Mouse (Mus musculus): ENCODE data around the gene Cdkl1.

The Cdkl1 gene

DNA sequence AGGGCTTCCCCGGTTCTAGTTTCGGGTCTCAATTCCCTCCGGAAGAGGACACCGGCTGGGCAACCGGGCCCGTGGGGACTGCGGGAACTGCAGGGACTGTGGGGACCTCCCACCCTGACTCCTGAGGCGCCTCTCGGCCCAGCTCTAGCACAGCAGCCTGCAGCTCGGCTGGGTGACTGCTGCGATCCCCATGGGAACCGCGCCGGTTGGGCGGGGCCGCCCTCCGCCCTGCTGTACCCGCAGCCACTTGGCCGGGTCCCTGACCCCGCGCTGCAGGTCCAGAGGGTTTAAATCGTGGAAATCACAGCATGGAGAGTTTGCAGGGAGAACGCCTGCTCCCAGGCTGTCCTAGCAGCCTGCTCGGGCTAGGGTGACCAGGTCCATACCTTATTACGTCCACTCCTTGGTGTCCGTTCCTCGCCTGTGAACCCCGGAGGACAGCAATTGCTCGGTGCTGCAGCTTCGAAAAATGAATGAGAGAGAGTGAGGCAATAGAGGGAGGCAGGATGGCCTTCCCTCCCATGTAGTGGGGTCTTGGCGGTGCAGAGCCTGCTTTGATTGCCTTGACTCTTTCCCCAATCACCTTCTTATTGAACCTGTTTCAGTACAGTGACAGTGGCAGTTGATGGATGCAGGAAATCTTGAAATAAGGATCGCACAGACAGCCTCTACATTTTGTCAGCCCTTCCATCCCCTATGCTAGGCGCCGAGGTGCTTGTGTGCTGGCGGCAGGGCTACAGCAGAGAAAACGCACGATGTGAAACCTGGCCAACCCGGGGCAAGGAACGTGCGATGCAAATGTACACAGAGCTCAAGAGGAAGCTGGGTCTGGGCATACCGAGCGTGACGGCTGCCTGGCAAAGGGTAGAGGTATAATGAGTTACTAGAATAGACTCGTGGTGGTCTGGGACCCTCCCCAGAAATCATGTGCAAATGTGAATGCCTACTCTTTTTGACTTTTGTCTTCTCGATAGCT is at the start of gene Cdkl1:
TSS of gene Cdkl1 (minus strand) at position 738 of the 976 bp plus-strand sequence.
- DNase-seq: peak; percentile 40

DNA sequence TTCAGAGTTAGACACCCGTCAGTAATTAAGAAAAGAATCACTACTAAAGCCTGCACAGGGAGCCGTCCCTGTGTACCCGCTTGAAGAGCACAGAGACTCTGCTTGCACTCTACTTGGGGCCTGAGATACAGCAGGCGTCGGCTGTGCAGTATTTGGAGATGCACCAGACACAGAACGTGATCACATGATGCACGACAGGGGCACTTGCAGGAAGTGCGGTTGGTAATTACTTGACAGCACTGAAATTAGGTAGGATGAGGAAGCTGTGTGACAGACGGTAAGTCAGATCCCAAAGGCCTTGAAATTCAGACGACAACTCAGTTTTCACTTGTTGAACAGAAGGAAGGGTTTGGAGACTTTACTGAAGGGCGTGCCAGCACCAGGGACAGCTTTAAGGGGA is 47.3 kb upstream of the Cdkl1 start:
- no peak for DNase-seq

DNA sequence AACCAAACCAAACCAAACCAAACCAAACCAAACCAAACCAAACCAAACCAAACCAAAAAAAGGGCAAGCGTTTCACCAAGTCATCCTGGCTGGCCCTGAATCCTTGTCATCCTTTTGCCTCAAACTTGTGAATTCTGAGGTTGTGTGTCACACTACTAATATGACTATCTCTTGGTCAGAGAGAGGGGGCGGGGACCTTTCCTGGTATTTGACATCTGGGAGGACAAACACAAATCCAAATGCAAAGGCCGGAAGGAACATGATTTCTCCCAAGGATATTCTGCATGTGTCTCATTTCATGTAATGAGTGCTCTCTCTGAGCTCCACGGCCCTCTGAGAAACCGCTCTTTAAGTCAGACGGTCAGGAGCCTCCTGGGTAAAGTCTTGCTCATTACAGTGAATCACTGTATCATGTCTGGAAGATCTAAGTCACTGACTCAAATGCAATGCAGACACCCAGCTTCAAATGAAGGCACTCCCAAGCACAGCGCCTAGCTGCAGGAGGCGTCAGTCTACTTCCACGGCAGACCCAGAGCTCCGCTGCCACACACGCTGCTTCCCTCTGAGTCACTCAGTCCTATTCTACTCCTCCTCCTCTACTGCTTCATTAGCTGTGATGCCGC is 43.0 kb upstream of the Cdkl1 start:
- DNase-seq: peak; percentile 22

DNA sequence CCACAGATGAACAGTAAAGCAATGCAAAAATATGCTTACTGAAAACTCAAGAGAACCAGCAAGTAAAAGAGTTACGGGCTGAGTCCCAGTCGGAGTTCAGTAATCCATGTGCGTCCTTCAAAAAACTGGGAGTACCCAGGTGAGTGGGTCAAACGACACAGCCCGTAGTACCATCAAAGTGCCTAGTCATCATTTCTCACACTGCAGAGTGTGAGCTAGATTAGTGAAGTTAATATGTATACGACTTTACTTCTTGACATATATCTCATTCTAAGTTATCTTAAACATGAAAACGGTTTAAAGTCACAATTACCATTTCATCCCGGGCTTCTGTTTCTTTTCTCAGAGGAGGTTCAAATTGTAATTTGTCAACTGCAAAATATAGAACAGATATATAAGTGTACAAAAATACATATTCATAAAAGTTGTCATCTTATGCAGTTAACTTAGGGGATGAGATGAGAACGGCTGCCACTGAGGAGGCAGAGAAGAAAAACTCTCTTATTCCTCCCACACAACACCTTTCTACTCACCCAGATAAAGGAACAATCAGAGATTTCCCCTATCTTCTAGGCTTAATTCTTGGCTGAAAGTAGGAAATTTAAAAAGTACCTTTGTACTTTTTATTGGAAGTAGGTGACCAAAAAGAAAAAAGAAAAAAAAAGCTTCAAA is 40.3 kb upstream of the Cdkl1 start:
- DNase-seq: no peak

DNA sequence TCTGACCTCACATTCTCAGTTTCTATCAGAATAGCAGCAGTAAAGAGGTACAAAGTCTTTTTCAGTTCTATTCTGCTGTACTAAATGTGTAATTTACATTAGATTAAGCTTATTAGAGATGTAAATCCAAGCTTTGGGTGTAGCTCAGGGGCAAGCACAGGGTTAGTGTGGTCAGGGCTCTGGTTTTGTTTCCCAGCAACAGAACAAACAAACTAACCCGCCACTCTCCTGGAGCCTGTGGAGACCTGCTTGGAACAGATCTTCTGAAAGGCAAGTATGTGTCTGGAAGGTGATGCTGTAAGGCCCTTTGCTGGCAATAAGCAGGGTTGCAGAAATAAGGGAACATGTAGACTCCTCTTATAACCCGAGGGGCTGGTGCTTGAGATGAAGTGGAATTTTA is 37.1 kb upstream of the Cdkl1 start:
- DNase-seq: no peak

DNA sequence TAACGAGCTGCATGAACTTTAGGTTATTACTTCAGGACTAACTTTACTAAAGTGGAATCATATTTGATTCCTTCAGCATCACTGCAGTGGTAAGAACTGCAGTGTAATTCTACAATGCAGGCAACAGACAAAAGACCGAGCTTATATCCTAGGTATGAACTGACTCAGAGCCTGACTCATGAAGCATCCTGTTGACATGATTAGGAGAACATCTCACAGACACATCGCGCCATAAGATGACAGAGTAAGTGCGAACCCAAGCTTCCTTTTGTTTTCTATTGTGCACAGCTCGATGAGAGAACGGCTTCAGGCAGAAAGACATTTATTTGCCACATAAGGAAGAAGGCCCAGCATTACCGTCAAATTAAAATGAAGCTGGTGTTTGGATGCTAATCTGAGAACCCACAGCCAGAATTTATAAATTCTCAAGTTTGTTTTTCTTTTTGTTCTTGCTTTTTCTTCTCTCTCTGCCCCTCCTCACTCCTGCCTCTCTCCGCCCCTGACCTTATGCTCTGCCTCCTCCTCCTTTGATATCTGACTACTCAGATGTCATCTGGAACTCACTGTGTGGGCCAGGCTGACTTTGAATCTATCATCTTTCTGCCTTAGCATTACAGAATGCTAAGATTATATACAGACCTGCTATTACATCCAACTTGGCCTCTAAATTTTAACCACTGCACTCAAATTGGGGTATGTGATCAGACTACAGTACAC is 34.0 kb upstream of the Cdkl1 start:
- no peak for DNase-seq

DNA sequence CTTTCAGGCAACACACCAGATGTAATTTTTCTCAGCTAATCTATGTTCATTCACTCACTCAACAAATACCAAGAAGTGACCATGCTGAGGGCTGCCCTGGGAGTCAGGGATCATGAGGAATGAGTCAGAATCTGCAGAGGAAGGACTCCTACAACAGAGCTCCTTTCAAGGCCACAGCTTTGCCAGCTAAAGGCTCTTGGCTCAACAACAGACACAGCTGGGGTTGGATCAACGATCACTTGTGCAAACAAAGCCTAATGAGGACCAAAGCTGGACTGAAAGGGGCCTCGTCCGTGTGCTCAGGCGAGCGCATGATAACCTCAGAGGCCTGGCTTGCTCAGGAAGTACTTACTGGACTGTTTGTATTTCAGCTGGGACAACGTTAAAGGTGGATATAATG is 23.2 kb upstream of the Cdkl1 start:
- peak; percentile 49 for DNase-seq

DNA sequence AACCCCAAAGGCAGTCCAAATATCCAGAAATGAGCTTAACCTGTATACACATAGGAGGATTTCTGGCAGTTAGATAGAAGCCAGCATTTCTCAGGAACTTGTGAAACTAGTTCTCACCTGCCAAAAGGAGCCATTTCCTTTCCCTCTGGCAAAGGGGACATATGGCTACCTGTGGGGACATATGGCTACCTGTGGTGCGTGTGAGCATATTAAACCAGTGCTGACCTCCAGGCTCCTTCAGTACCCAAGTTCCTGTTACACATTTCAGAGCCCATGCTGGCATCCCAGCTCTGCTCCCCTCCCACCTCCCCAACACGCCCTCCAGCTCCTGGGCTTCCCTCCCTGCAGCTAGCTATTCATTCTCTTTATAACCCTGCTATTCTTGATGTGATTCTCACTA is 22.5 kb upstream of the Cdkl1 start:
- DNase-seq: no peak

DNA sequence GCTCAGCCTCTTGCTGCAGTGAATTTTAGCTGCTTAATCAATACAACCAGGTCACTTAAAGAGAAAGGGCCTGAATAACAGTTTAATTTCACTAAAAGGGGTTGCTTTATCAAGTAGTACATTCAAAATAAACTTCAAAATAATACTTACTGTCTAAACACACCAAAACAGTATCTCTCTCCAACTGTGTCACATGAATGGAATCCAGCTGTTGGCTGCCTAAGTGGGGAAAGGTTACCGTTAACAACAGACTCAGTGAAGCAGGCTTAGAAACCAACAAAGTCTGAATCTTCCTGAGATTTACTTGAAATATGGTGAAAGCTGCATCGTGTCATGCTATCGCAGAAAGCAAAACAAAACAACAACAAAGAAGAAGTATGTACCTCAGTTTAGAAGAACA is 21.9 kb upstream of the Cdkl1 start:
- DNase-seq: no peak

DNA sequence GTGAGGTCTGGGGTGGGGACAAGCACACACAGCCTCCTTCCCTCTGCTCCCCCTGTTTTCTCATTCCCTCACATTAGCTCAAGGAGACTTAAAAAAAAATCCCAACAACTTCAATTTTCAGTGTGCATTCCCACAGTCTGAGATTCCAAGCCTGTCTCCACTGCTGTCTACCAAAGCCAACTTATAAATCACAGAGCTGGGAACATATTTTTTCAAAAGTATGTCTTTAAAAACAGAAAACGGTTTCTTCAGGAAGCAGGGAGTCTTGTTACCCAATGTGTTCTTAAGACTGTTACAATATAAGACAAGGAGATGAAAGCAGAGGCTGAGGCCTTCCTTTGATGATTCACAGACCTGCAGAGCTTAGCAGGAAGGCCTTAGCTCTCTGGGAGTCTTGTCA is 20.9 kb upstream of the Cdkl1 start:
- no peak for DNase-seq

DNA sequence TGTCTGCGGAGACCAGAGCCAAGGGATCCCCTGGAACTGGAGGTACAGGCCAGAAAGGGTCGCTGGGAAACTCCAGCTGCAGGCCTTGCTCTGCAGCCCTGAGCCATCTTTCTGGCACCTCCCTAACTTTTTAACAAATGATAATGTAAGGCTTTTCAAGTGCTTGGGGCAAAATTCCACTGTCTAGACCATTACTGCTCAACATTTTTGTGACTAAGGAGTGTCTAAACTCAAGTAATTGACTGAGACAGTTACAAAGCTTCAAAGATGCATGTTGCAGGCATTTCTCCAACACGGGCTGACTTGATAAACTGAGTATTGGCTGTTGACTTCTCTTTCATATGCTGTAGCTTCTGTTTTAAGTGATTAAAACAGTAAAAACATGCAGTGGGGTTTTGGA is 18.4 kb upstream of the Cdkl1 start:
- no peak for DNase-seq

DNA sequence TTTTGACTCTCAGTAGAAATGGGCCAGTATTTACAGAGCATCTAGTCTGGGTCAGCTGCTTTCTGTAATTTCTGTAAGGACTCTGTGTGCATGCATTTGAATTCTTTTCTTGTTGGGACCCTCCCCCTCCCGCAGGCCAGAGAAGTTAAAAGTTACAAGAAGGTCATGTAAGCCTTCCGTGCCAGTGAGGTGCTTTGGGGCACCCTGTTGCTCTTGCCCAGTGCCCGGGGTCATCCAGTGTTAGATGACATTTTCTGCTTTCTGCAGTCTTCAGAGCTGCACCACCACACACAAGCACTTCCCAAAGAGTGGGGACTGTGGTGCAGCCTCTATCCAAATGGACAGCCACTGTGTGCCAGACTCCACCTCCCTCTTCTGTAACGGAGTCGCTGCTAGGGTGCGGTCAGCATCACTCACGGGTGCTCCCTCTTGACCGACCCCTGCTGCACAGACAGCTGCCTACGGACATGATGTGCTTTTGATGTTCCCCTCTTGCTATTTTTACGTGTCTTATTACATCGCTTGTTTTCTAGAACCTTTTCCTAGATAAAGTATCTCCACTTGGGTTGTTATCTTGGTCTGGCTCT is 16.4 kb upstream of the Cdkl1 start:
- no peak for DNase-seq

DNA sequence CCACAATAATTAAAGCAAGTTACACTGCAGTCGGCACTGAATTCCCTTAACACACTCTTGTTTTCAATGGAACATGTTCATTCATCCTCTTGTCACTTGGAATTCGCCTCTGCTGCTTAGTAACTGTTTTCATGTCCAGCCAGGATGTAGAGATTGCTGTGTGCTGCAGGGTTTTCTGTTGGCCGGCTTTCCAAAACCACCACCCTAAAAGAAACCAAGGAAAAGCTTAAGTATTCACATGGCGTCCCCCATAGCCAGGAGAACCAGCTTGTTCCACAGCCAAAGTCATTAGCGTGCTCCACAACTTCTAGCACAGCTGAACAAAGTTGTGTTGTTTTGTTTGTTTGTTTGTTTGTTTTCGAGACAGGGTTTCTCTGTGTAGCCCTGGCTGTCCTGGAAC is 14.1 kb upstream of the Cdkl1 start:
- no peak for DNase-seq

DNA sequence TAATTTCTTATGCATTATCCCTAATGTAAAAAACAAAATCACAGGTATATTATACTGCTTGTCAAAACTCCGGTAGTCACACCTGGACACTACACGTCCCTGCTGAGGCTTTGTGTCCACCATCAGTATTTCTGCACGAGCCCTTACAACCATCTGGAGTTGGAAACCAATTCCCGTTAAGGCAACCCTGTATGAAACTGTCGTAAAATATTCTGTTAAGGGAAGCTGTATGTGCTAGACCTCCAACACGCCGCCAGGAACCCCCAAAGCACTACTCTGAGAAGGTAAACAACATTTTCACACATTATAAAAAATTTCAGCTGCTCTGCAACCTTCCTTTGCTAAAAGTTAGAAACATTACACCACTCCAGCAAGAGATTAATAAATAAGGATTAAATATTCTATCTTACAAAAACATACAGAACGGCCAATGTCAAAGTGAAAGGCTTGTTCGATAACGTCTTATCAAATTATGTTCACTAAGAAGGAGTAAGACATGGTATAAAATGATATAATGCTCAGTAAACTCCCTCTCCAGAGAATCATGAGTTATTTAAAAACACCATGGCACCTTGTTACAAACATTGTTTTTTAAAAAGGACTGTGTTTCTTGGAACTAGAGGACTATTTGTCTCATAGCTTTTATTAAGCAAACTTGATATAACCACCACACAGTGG is 13.5 kb upstream of the Cdkl1 start:
- DNase-seq: no peak

DNA sequence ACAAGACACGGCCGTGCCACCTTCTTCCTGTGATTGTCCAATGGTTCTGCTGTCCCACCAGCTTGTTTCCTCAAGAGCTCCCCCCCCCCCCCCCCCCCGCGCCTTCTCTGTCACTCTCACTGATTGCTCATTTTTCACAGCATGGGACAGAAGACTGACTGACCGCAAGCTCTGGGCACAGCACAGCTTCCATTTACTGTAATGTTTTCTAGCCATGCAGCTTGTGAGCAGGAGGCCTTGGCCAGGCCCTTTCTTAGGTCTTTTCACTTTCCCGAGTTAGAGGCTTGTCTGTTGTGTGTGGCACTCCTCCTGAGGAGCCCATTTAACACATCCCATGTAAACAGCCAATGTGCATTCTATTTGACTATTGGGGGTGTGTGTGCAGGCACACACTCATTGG is 12.1 kb upstream of the Cdkl1 start:
- no peak for DNase-seq

DNA sequence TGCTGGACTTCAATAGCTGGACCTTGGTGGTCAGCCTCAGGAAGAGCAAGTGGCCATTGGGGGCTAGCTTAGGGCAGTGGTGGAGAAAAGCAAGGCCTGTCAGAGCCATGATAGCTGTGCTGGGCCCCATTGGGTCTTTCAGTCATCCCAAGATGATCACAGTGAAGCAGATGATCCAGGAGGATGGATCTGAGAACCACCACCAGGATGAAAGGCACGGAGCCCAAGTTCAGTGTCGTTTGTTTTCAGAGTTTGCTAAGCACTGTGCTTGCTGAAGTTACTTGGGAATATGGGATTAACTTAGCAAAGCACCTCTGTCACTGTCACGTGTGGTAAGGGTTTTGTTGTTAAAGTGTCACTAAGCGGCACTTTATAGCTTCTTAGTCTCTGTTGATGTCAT is 9.5 kb upstream of the Cdkl1 start:
- no peak for DNase-seq

DNA sequence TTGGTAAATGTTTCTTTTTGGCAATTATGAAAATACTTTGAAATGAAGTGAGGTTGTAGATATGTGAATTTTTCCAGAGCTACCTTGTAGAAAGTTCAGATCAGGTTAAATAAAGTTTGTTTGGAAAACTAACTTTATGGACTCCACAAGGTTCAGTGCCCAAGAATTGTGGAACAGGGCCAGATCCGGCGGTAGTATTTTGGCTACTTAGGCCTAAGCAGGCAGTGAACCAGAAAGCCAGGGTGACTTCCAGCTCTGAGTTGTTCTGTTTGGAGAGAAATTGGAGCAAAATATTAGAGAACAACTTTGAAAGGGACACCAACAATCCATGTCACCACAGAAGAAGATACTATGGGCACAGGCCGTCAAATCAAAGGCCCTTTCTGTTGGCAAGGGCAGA is 5.2 kb upstream of the Cdkl1 start:
- no peak for DNase-seq

DNA sequence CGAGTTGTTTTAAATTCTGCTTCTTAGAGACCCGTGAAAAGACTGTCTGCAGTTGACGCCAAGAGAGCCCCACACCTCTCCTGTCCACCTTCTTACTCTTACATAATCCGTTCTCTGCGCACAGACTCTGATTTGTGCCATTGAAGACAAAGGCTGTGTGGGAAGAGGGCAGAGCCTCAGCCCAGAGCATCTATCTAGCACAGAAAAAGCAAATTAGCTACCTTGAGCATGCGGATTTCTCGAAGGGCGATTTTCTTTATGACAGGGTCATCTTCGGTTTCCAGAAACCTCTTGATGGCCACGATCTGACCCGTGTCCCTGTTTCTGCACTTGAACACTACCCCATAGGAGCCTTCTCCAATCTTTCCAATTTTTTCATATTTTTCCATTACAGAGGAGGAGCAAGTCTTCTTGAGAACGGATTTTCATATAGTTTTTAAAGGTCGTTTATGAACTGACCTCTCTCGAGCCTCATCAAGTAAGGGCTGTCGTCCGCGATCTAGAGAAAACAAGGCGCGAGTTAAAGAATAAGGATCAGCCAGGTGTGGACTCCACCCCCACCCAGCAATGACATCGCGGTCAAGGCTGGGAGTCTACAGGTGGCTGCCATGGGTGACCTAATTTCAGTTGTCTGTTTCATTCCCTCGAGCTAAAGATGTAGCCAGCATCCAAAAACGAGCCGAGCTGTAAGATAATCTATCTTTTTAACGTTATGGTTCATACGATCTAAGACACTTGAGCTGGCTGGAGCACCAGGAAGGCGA is 1.1 kb downstream of the Cdkl1 start:
- DNase-seq: no peak

DNA sequence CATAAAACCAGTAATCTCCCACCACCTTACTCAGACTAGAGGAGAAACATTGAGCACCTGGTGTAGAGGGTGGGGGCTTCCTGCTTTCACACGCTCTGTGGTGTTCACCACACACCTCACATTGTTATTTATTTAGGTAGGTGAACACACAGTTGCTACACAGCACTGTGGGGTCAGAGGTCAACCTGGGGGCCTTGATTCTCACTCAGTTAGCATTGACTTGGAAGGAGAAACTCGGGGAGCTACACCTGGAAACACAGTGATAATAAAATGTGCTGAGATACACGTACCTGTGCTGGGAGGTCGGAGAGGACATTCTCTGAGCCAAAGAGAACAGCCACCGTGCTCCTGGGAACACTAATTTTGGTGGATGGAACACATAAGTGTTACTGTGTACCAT is 2.7 kb downstream of the Cdkl1 start:
- DNase-seq: no peak

DNA sequence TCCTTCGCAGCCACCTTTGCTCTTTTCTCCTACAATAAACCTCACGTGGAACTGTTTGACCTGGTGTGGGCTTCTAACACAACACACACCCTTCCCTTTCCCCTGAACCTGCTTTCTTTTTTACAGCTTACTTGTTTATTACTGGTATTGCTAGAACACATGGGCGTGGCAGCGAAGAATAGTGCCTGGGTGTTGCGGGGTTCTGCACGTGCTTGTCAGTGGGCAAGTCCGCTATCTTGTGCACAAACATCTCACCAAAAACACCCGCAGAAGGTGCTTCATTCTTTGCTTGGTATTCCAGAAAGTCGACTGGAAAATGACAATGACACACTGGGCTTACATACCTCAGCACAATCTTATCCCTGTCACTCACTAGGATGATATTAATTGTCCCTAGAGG is 5.6 kb downstream of the Cdkl1 start:
- no peak for DNase-seq

DNA sequence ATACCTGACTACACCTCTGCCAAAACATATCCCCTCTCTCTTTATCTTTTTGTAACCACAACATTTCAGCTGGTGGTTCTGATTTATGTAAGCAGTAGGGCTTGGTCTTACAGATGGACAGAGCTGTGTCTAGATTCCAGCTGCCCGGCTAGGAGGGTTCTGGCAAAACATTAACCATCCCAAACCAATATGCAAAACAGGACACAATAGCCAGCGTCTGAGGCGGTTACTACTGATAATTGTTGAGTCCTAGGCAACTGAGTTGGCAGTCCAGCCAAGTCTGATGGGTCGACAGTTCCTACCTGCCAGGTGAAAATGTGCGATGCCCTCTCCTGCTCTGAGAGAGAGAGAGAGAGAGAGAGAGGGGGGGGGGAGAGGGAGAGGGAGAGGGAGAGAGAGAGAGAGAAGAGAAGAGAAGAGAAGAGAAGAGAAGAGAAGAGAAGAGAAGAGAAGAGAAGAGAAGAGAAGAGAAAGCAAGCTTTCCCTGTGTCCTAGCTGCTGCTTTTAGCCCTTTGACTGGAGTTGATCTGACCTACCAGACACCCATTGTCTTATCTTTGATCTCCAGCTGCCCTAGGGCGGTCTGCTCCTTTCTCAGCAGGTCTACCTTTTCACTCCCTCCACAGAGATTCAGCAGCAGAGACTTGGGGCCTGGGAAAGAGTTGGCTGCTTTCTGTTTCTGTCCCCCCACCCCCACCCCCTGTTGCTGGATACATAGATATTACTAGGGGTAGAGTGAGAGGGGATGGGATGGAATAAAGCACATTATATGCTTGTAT is 7.6 kb downstream of the Cdkl1 start:
- no peak for DNase-seq

Data from layer of hippocampus, adult 9-11 months (tissue).